Mouse (Mus musculus) hindbrain, embryonic 14.5 days (tissue): ENCODE measurements around the gene Cpox. TPM values are rescaled to one million over a fixed set of nuclear protein-coding genes. Genes with fewer than 3 reads are reported as not detected.

Experiments
- ATAC-seq: fragments of 200-750 bp; cut with Nextera tagmentation; 2 replicates; pipeline ENCODE4 v1.8.0; 2017; ENCODE audit warnings: moderate number of reproducible peaks, mild to moderate bottlenecking, moderate TSS enrichment, moderate library complexity; ENCODE audit not compliant: low FRiP score
- DNase-seq: peaks from one replicate; pipeline ENCODE4 v3.0.0-alpha.2; 2015; ENCODE audit warnings: low spot score
- H3K27ac ChIP-seq: fragments of 300-500 bp; sonication (generic); 2 replicates; pipeline ENCODE4 v1.5.1; 2014; ENCODE audit warnings: mild to moderate bottlenecking, moderate library complexity
- H3K27me3 ChIP-seq: fragments of 300-500 bp; sonication (generic); 2 replicates; pipeline ENCODE4 v1.6.1; 2014; ENCODE audit warnings: mild to moderate bottlenecking, low read length, mixed read lengths; ENCODE audit not compliant: control insufficient read depth, insufficient read depth
- H3K36me3 ChIP-seq: fragments of 300-500 bp; sonication (generic); replicated peaks from 2 replicates; pipeline ENCODE4 v1.6.1; 2014; ENCODE audit not compliant: control insufficient read depth, insufficient read depth
- H3K4me1 ChIP-seq: fragments of 300-500 bp; sonication (generic); replicated peaks from 2 replicates; pipeline ENCODE4 v1.6.1; 2014; ENCODE audit warnings: antibody characterized with exemption, low read length, mixed read lengths; ENCODE audit not compliant: control insufficient read depth, insufficient read depth
- H3K4me2 ChIP-seq: fragments of 300-500 bp; sonication (generic); replicated peaks from 2 replicates; pipeline ENCODE4 v1.6.1; 2014; ENCODE audit warnings: mild to moderate bottlenecking, moderate library complexity
- H3K4me3 ChIP-seq: fragments of 300-500 bp; sonication (generic); replicated peaks from 2 replicates; pipeline ENCODE4 v1.5.1; 2014; ENCODE audit warnings: mild to moderate bottlenecking, low read length
- H3K9ac ChIP-seq: fragments of 300-500 bp; sonication (generic); 2 replicates; pipeline ENCODE4 v1.6.1; 2014
- H3K9me3 ChIP-seq: fragments of 300-500 bp; sonication (generic); 2 replicates; pipeline ENCODE4 v1.6.1; 2016; ENCODE audit warnings: low read length; ENCODE audit not compliant: control insufficient read depth
- WGBS: fragments of 180-500 bp; shearing (Covaris S2); extraction: QIAGEN DNeasy Blood & Tissue Kit; methylation state at CpG from one replicate; pipeline ENCODE4 v1.1.7; 2014; 5-methylcytosine and 5-hydroxymethylcytosine counted together
- polyA plus RNA-seq: library from polyadenylated mRNA; unstranded; fragments of >200 nt; fragmentation: Nextera tagmentation; extraction: Ambion mirVana; gene quantifications from 2 replicates; pipeline ENCODE4 v1.2.1, GENCODE M21; 2014

Gene Cpox
- polyA plus RNA-seq, 1 experiment from 2014 or later, result 12.4 TPM

GRCm38 (mm10) chr16:58637448-58637847 lies 32.6 kb upstream of the Cpox start:
- no peak overlapping the region for H3K4me3 ChIP-seq
- no peaks in the 10 kb centered on the region for H3K4me1 ChIP-seq
- H3K27ac ChIP-seq, result no peak overlapping the region
- 83% methylated on average over 4 of the region's 4 CpGs for WGBS
- no peaks in the 10 kb centered on the region for H3K9me3 ChIP-seq
- H3K27me3 ChIP-seq, result no peaks in the 10 kb centered on the region
- ATAC-seq, result no peak
- no peaks in the 10 kb centered on the region for H3K36me3 ChIP-seq
- no peak overlapping the region for H3K9ac ChIP-seq
- no peak overlapping the region for H3K4me2 ChIP-seq
- no peak for DNase-seq

DNA sequence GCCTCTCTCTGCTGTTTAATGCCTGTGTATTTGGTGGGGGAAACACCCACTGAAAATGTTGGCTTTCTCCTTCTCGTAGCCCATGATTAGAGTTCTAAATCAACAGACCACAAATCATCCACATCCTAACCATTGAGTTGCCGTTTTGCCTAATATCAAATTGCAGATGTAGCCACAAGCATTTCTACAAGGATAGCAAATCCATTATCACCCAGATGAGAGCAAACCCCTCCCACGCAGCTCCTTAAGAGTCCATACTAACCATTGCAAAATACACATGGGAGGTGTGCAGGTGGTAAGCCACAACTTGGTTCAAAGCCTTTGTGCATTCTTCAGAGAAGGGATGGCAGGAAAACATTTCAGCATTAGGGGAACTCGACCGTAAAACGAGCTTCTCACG lies 32.1 kb upstream of the Cpox start:
- no peaks in the 10 kb centered on the region for H3K9me3 ChIP-seq
- H3K4me2 ChIP-seq, result no peak overlapping the region
- no peaks in the 10 kb centered on the region for H3K36me3 ChIP-seq
- no peaks in the 10 kb centered on the region for H3K27me3 ChIP-seq
- H3K4me1 ChIP-seq, result no peaks in the 10 kb centered on the region
- WGBS, result 90% methylated on average over 7 of the region's 7 CpGs
- no peak overlapping the region for H3K27ac ChIP-seq
- no peak overlapping the region for H3K9ac ChIP-seq
- no peak overlapping the region for H3K4me3 ChIP-seq
- DNase-seq, result no peak
- no peak for ATAC-seq

DNA sequence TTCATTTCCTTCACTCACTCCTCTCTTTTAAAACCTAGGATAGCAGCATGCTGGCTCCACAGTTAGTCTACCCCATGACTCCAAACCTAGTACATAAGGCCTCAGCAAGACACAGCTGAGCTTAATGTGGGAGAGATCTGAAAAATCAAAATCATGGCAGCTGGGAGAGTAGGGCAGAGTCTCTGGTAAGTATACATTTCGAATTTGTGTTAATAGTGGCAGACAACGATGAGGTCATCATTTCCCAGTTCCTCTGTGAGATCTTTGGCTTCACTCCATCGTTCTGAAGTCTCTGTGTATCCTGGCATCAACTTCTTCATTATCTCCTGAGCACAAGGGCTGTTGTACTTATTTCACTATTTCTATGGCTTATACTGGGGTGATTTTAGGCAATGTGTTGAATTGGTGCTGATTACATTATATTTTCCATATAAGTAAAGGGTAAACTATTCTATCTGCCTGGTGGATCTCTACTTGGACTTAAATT lies 31.4 kb upstream of the Cpox start, which contains the start of gene E330017A01Rik:
Gene E330017A01Rik (minus strand): TSS at position 51 of the 487 bp plus-strand sequence.
- Histone ChIP-seq H3K36me3 (no peaks in the 10 kb centered on the region), H3K9me3 (no peaks in the 10 kb centered on the region), H3K9ac (no peak within 1 kb of the TSS), H3K4me2 (no peak within 1 kb of the TSS), H3K27me3 (no peaks in the 10 kb centered on the region), H3K4me3 (no peak within 1 kb of the TSS), H3K27ac (no peak within 1 kb of the TSS), H3K4me1 (no peaks in the 10 kb centered on the region)
- ATAC-seq (no peak), DNase-seq (no peak)
- 84% methylated on average over 3 of the region's 3 CpGs for WGBS

- WGBS, result 95% methylated on average over 10 of the region's 10 CpGs
- H3K36me3 ChIP-seq, result no peaks in the 10 kb centered on the region
- no peaks in the 10 kb centered on the region for H3K9me3 ChIP-seq
- H3K9ac ChIP-seq, result no peak overlapping the region
- no peaks in the 10 kb centered on the region for H3K27me3 ChIP-seq
- H3K4me1 ChIP-seq, result no peaks in the 10 kb centered on the region
- H3K27ac ChIP-seq, result no peak overlapping the region
- ATAC-seq (no peak), DNase-seq (no peak)
- H3K4me2 ChIP-seq, result no peak overlapping the region
- no peak overlapping the region for H3K4me3 ChIP-seq
Observed at GRCm38 (mm10) chr16:58649979-58650378, 20.1 kb upstream of the Cpox start.

GRCm38 (mm10) chr16:58655751-58656150 lies 14.3 kb upstream of the Cpox start:
- Histone ChIP-seq H3K4me1 (no peaks in the 10 kb centered on the region), H3K27me3 (no peaks in the 10 kb centered on the region), H3K36me3 (no peaks in the 10 kb centered on the region), H3K4me2 (no peak overlapping the region), H3K27ac (no peak overlapping the region), H3K9me3 (no peaks in the 10 kb centered on the region), H3K4me3 (no peak overlapping the region), H3K9ac (no peak overlapping the region)
- DNase-seq, result no peak
- ATAC-seq, result no peak

DNA sequence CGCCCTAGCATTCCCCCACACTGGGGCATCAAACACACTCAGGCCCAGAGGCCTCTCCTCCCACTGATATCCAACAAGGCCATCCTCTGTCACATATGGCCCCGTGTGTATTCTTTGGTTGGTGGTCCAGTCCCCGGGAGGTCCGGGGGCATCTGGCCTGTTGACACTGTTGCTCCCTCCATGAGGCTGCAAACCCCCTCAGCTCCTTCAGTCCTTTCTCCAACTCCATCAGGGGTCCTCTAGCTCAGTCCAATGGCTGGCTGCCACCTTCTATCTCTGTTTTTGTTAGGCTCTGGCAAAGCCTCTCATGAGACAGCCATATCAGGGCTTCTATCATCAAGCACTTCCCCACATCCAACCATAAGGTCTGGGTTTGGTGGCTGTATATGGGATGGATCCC lies 13.6 kb upstream of the Cpox start:
- ATAC-seq (no peak), DNase-seq (no peak)
- Histone ChIP-seq H3K27ac (no peak overlapping the region), H3K9me3 (no peaks in the 10 kb centered on the region), H3K27me3 (no peaks in the 10 kb centered on the region), H3K9ac (no peak overlapping the region), H3K4me2 (no peak overlapping the region), H3K4me1 (no peaks in the 10 kb centered on the region), H3K36me3 (no peaks in the 10 kb centered on the region), H3K4me3 (no peak overlapping the region)
- 81% methylated on average over 4 of the region's 4 CpGs for WGBS

DNA sequence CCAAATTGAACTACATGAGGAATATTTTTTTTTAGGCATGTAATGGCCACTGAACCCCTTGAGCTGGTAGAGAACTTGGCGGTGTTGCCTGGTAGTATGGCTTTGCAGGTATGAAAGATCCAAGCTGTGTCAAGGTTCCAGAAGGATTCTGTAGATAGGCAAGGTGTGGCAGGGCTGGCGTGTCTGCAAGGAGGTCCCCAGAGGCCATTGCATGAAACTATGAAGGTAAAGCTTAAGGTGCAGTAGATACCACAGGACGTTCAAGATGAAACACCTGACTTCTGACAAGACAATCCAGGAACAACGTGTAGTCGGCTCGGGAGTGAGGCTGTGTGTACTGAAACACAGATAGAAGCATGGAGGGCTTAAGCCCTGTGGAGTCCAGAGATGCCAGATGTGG lies 11.4 kb upstream of the Cpox start:
- DNase-seq (no peak), ATAC-seq (no peak)

DNA sequence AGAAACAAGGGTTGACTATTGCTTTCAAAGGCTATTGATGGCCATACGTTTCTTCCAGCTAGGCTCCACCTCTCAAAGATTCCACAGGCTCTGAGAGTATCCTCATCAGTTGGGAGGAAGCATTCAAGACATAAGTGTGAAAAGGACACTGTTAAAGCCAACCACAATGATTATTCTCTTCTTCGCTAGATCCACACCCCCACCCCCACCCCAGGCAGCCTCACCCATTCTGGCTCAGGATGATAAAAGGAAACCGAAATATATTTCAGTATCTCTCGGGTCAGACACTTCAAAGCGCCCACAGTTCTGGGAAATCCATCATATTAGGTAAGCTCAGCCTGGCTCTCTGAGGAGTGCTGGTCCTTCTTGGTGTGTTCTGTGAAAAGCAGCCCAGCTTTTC lies 8.3 kb upstream of the Cpox start:
- Histone ChIP-seq H3K36me3 (no peaks in the 10 kb centered on the region), H3K4me2 (no peak overlapping the region), H3K9me3 (no peaks in the 10 kb centered on the region), H3K27ac (no peak overlapping the region), H3K4me1 (no peaks in the 10 kb centered on the region), H3K9ac (no peak overlapping the region), H3K4me3 (no peak overlapping the region), H3K27me3 (no peaks in the 10 kb centered on the region)
- DNase-seq (no peak), ATAC-seq (no peak)
- WGBS, result 85% methylated on average over 5 of the region's 5 CpGs

More for the DNA sequence above, 11.4 kb upstream of the Cpox start:
- H3K4me1 ChIP-seq, result no peaks in the 10 kb centered on the region
- no peak overlapping the region for H3K4me3 ChIP-seq
- H3K4me2 ChIP-seq, result no peak overlapping the region
- H3K27ac ChIP-seq, result no peak overlapping the region
- H3K9ac ChIP-seq, result no peak overlapping the region
- H3K27me3 ChIP-seq, result no peaks in the 10 kb centered on the region
- WGBS, result 92% methylated on average over 6 of the region's 6 CpGs
- H3K9me3 ChIP-seq, result no peaks in the 10 kb centered on the region
- no peaks in the 10 kb centered on the region for H3K36me3 ChIP-seq

DNA sequence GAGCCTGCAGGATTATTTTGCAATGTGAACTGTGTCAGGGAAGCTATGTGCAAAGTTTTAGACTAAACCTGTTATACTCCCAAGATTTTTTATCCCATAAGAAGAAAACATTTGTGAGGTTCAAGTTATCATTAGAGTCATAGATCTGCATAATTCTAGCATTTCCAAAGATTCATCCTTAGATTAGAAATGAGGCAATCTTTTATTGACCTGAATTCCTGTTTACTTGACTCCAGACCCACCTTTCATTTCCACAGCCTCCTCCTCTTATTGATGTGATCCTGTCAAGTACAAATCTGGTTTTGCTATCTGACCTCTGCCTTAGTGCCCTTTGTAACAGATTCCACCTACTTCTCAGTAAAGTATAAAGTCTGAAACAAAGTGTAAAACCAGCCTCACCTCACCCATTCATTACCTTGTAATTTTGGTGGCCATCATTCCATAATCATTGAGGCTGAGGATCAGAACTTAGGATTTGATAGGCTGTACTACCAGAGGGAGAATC lies 7.8 kb upstream of the Cpox start:
- no peaks in the 10 kb centered on the region for H3K4me1 ChIP-seq
- no peaks in the 10 kb centered on the region for H3K27me3 ChIP-seq
- no peaks in the 10 kb centered on the region for H3K36me3 ChIP-seq
- H3K27ac ChIP-seq, result no peak overlapping the region
- no peak for ATAC-seq
- no peak overlapping the region for H3K9ac ChIP-seq
- H3K4me2 ChIP-seq, result no peak overlapping the region
- no peaks in the 10 kb centered on the region for H3K9me3 ChIP-seq
- no peak for DNase-seq
- no peak overlapping the region for H3K4me3 ChIP-seq

DNA sequence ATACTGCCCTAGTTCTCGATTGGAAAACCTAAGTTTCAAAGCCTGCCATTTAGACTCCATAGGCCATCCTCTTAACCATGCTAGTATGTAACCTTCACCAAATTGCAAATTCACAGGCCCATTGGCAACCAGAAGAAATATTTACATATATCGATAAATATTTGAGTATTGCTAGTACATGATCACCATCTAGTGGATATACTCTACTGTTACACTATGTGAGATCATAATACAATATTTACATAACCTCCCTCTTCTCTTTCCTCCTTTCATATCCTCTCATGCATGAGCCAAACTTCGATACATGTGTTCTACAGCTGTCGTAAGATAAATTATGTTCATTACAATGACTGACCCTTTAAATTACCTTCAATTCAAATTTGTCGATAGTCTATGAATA lies 7.1 kb upstream of the Cpox start:
- Histone ChIP-seq H3K4me2 (no peak overlapping the region), H3K4me1 (no peaks in the 10 kb centered on the region), H3K36me3 (no peaks in the 10 kb centered on the region), H3K9ac (no peak overlapping the region), H3K9me3 (no peaks in the 10 kb centered on the region), H3K27me3 (no peaks in the 10 kb centered on the region), H3K4me3 (no peak overlapping the region), H3K27ac (no peak overlapping the region)
- WGBS, result 73% methylated on average over 5 of the region's 5 CpGs
- ATAC-seq (peak; percentile 72; the same call in 1 of the 2 replicates), DNase-seq (peak; percentile 76)
